Mouse (Mus musculus): ENCODE measurements around the gene Slc25a28.

Slc25a28 gene

GRCm38 (mm10) chr19:43641833-43642232 is 32.8 kb downstream of the Slc25a28 start:
- DNase-seq (ENCODE audit: low spot score in 2 of 2), result no peak

DNA sequence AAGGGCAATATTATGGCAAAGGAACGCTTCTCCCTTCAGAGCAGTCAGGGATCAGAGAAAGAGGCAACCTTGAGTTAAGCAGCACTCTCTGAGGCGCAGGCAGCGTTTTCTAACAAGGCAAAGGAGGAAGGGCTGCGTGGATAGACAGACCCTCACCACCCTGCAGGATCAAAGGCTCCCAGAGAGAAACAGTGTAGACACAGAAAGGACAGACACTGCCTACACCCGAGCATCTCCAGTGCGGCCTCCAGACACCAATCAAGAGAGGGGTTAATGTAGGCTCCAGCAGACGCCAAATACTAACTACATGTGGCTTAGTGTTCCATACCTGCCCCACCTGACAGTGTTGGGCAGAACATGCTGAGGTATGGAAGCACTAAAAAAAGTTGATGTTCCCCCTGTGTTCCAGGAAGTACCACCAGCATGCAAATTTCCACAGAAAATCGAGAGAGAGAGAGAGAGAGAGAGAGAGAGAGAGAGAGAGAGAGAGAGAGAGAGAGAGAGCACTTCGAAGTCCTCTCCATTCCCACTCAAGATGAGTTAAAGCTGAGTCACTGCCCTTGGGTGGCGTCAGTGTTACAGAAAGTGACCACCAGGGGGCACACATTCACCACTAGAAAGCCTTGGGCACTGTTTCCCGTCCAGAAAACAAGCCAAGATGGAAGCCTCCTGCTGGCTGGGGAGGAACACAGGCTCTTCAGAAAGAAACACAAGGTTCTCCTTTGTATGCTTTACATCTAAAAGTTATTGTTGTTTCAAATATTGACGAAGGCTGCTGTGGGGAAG is 44.0 kb downstream of the Slc25a28 start:
- DNase-seq (ENCODE audit: low spot score in 2 of 2), result peak; percentile 51 to 69

DNA sequence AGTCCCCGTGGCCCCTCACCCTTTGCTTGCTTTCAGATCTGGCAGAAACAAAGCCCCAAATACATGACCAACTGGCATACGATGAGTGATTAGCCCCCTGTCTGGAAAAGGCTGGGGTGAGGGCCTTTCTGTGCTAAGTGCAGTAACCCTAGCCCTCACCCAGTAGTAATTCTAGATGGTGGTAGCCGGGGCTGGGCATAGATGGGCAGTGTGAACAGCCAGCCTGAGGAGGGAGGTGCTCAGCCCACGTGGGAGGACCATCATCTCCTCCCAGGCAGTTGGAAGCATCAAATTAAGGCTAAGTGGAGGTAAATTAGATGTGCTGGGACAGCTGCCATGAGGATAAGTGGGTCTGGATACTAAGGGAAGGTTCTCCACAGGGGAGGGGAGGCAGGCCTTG is 45.6 kb downstream of the Slc25a28 start:
- DNase-seq (ENCODE audit: low spot score in 2 of 2), result no peak

DNA sequence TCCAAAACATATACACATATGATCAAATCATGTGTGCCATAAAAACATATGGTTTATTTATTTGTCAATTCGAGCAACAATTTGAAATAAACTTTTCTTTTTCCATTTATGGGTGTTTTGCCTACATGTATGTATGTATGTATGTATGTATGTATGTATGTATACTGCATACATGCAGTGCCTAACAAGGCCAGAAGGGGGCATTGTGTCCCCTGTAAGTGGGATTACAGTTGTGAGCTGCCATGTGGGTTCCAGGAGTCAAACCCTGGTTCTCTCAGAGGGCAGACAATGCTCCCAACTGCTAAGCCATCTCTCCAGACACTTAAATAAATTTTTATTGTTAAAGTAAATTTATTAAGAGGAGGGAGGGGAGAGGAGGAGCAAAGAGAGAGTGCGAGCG is 47.3 kb downstream of the Slc25a28 start:
- no peak for DNase-seq (ENCODE audit: low spot score in 2 of 2)

GRCm38 (mm10) chr19:43626160-43626559 is 48.5 kb downstream of the Slc25a28 start:
- DNase-seq (ENCODE audit: low spot score in 2 of 2), result no peak

GRCm38 (mm10) chr19:43623913-43624312 is 50.8 kb downstream of the Slc25a28 start:
- peak in 1 of 2 experiments; percentile 47 for DNase-seq (ENCODE audit: low spot score in 2 of 2)

- DNase-seq (ENCODE audit: low spot score in 2 of 2), result no peak
Measured at GRCm38 (mm10) chr19:43619916-43620479, 54.7 kb downstream of the Slc25a28 start.

DNA sequence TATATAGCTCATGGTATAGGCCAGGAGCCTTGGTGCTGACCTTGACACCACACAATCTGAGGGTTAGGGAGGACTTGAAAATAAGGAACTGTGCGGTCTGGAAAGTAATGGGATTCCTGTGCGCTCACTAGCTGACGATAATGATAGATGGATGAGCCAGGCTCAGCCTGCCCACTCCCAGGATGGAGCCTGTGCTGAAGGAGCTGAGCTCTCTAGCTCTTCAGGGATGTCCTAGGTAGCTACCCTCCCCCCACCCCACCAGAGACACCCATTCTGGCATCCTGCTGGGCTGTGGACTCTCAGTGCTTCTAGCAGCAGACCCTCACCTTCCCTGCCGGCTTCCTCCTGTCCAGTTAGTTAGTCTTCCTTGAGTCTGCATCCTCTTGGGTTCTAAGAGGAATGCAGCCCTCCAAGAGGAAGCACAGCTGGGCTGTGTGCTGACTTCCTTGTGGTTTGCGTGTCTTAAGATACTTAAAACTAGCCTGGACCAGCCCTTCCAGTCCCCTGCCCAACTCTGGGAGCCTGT is 56.1 kb downstream of the Slc25a28 start:
- no peak for DNase-seq (ENCODE audit: low spot score in 2 of 2)

DNA sequence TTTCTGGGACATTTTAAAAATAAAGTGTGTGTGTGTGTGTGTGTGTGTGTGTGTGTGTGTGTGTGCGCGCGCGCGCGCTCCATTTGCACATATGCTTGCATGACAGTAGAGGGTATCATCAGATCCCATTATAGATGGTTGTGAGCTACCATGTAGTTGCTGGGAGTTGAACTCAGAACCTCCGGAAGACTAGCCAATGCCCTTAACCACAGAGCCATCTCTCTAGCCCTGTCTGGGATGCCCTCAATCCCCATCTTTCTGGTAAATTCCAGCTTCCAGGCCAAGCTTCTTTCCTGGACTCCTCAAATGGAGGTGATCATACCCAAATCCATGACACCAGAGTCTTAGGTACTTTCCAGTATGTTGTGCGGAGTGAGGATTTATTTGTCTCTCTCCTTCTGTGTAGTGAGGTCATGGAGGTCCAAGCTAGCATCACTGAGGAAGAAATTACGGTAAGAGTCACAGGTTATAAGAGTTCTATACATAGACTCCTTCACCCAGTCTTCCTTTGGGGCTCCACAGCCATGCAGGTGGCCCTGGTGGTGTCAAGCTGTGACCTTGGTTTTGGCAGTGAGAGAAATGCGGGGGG is 56.8 kb downstream of the Slc25a28 start:
- no peak for DNase-seq (ENCODE audit: low spot score in 2 of 2)

GRCm38 (mm10) chr19:43616889-43617288 is 57.8 kb downstream of the Slc25a28 start:
- DNase-seq (ENCODE audit: low spot score in 2 of 2), result no peak

GRCm38 (mm10) chr19:43616415-43616861 is 58.2 kb downstream of the Slc25a28 start:
- no peak for DNase-seq (ENCODE audit: low spot score in 2 of 2)

- DNase-seq (ENCODE audit: low spot score in 2 of 2), result no peak
Measured at GRCm38 (mm10) chr19:43615571-43616414, 58.9 kb downstream of the Slc25a28 start.

DNA sequence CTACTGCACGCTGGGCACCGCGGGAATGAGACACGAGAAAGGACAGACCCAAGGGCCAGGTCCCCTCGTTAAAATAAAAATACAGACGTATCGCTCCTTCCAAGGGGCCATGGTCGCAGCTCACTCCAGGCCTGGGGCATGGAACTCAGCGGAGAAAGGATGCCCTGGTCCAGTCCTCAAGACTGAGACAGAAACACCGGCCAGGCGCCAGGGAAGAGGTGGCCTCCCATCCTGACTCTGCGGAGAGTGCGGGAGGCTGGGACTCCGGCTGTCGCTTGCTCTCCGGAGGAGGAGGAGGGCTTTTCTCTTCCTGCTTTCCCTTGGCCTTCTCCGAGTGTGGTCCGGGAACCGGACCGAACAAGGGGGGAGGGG is 59.6 kb downstream of the Slc25a28 start:
- DNase-seq (ENCODE audit: low spot score in 2 of 2), result no peak

- DNase-seq (ENCODE audit: low spot score in 2 of 2), result no peak
Measured at GRCm38 (mm10) chr19:43614341-43615073, 60.2 kb downstream of the Slc25a28 start.
